Mouse (Mus musculus): ENCODE data around the gene Tyrobp.

Tyrobp gene

DNA sequence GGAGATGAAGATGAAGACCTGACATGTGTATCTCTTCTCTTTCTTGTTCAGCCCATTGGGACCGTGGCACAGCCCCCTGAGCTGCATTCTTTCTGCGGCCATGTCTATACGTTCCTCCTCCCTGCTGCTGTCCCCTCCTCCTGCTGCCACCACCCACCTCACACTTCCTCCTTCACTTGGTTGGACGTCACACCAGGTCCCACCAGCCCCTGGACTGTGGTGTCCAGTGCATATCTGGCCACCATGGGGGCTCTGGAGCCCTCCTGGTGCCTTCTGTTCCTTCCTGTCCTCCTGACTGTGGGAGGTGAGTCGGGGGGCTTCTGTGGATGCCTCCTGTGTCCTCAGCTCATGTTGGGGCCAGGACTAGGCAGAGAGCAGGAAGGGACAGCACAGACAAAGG, at the start of gene Tyrobp:
Gene Tyrobp (plus strand): TSS at position 165 of the 400 bp plus-strand sequence.
- no peak for DNase-seq (ENCODE audit: low read depth, low spot score)

DNA sequence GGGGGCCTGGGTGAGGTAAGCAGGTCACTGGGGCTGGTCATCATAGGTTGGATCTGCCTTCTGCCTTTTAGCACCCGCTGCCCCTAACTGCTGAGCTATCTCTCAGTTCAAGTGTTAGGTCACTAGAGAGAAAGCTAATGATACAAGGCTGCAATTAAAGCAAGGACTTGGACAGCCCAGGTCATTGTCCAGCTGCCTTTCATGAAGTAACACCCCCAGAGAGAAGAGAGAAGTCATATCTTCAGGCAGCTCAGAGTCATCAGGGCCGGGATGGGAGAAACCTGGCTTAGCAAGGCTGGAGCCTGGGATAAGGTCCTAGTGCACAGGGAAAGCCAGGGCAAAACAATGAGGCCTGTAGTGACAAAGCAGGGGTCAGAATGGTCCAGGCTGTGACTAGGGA, 46.1 kb upstream of the Tyrobp start:
- no peak for DNase-seq (ENCODE audit: low read depth, low spot score)

DNA sequence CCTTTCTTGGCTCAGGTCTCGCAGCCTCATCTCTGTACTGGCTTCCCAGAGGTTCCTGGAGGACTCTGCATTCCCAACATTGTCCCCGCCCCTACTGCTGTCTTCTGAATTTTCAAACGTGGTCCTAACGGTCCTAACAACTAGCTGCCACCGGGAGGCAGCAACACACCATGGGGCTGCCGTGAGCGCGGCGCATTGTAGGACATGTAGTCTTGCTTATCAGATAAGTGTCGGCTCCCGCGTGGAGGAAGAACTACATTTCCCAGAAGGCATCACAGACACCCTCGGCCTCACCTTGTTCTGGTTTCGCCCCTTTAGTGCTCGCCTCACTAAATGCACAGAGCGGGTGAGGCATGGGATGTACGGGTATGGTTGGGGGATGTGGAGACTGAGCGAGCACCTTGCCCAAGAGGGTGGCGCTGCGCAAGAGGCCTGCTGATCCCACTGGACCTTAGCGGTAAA, 40.0 kb upstream of the Tyrobp start:
- DNase-seq (ENCODE audit: low read depth, low spot score) = peak; percentile 100

DNA sequence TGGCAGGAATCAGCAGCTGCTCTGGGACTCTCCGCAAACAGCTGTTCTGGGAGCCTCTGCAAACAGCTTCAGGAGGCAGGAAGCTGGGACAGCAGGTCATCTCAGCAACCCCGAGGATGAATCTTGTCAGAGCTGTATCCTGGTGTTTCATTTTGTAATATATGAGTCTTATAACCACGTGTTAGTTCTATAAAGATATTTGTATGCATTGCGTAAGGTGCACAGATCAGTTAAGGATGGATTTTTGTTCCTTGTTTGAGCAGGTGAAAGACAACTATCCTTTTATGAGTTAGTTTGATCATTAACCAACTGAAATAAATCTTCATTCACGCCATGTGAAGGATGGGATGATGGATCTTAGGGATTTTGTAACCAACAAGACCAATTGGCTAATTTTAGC, 33.5 kb upstream of the Tyrobp start:
- DNase-seq (ENCODE audit: low read depth, low spot score) = no peak

DNA sequence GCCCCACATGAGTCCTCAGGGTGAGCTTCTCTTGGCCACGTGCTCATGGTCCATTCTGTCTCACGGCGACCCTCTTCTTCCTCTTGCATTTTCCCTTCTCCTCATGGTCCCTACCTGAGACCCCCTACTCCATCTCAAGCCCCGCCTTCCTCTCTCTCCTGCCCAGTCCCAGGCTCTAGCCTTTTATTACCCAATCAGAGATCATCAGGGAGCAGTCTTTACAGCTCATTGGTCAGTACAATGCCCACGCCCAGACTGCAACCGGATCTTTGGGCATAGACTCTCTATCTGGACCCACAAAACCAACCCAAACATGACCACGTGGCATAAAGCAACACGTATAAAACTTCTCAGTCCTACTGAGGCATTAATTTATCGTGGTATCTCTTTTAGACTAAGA, 29.5 kb upstream of the Tyrobp start:
- DNase-seq (ENCODE audit: low read depth, low spot score) = peak; percentile 62

DNA sequence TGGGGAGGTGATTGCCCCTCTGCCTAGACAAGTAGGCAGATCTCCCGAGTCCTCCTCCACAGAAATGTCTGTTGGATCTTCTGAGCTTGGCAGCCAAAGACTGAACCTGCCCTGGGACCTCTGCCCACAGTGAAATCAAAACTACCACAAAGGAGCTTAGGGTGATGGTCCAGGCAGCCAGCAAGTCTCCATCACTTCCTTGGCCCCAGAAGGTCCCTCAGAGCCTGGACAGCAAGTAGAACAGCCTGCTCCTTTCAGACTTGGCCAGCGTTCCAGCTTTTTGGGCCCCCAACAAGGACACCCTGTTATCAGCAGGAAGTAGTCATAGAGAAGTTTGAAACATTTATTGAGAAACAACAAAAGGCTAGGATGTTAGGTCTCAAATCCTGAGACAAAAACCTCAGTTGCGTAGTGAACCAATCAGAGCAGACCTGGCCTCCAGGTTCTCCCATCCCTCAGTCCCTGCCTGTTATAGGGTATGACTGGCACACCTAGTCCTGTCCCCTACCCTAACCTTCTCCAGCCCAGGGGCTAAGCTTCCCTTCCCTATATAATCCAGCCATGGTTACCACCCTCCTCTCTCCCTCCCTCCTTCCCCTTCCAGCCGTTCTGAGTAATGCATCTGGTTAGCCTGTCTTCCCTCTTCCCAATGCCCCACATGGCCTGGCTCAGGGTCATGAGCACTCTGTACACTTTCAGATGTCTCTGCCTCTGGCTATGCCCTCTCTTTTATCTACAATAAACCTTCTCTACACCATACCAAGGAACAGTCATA, 20.6 kb upstream of the Tyrobp start:
- no peak for DNase-seq (ENCODE audit: low read depth, low spot score)

DNA sequence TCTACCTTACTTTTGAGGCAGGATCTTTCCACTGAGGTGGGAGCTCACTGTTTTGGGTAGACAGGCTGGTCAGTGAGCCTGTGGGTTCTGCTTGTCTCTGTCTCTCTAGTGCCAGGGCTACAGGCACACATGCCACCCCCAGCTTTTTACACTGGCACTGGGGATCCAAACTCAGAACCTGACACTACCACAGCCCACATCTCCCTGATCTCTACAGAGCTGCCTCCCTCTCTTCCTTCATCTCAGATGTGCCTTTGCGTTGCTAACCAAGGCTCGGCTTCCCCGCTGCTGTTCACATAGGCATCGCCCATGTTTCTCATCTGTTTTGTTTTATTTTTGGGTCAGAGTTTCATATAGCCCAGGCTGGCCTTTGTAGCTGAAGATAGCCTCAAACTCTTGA, 19.9 kb upstream of the Tyrobp start:
- DNase-seq (ENCODE audit: low read depth, low spot score) = no peak

DNA sequence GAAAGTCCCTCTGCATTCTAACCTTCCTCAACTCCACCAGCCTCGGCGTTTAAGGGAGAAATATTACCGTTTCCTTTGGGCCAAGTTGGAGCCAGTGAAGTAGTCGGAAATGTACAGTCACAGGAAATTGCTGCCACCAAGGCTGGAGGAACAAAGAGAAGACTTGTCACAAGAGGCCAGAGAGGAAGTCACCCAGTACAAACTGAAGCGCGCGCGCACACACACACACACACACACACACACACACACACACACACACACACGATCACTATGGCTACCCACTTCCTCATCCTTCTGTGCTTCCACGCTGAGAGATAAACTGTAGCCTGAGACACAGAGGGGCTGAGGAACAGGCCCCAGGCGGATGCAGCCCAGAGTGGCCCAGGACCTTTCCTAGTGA, 19.2 kb upstream of the Tyrobp start:
- DNase-seq (ENCODE audit: low read depth, low spot score) = no peak

DNA sequence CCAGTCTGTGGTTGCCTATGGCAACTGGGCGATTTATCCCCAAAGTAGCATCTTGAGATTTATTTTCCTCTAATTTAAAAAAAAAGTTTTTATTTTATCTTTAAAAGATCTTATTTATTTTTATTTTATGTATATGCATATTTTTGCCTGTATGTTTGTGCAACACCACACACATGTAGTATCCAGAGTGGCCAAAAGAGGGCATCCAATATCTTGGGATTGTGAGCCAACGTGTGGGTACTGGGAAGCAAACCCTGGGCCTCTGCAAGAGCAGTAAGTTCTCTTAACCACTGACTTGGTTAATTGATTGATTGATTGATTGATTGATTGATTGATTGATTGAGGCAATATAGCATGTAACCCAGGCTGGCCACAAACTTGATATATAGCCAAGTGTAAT, 18.7 kb upstream of the Tyrobp start:
- peak; percentile 45 for DNase-seq (ENCODE audit: low read depth, low spot score)

DNA sequence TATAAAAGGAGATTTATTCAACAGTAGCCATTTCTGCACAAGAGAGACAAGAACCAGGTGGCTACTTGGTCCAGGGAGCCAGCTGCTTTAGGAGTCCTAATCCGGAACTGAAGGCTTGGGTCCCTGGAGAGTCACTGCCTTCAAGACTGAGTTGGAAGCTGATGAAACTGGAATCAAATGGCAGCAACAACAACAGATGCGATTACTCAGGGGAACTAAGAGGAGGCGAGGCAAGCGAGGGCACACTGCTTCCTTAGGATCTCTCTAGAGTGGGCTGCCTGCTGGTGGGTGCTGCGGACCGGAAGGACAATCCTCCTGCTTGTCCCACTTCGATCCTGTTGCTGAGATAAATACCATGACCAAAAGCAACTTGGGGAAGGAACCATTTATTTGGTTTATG, 13.9 kb upstream of the Tyrobp start:
- no peak for DNase-seq (ENCODE audit: low read depth, low spot score)

DNA sequence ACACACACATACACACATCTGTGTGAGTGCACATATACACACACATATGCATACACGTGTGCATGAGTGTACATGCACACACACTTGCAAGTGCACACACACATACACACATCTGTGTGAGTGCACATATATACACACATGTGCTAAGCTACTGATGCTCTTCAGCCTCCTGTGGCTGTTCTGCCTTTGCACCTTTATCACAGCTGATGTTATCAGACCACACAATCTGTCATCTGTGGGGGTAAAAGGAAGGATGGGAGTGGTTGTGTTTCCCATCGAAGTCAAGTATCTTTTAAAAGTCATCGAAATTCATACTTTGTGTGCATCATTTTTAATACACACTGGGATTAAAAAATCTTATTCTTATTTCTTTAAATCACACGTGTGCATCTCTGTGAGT, 11.2 kb upstream of the Tyrobp start:
- no peak for DNase-seq (ENCODE audit: low read depth, low spot score)

DNA sequence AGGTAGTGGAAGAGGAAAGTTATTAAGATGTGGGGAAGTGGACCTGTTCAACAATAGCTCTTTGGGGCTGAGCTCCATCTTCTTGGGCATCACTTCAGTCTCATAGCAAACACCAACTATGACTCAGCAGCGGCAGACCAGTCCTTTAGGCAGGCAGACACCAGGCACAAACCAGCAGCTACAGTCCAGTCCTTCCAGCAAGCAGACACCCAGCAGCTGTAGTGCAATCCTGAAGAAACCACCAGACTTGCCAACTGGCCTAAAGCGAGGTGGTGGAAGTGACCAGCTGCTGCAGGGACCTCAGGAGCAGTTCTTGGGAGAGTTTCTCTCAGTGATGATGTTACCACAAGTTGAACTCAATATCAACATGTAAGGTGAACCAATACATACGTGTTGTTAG, 4.9 kb upstream of the Tyrobp start:
- DNase-seq (ENCODE audit: low read depth, low spot score) = no peak

DNA sequence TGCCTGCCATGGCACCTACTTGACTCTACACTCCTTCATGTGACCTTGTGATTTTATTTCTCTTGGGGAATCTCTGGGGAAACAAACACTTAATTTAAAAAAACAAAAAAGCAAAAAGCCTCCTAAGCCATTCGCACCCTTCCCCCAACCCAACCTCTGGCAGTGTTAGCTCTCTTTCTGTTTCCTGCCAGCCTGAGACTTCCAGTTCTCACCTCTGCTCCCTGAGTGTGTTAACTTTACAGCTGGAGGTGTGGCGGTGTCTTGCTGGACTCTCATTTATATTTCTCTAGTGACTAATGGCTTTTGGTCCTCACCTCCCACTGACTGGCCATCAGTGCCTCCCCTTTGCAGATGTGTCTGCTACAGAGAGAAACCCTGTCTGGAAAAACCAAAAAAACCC, 3.8 kb upstream of the Tyrobp start:
- no peak for DNase-seq (ENCODE audit: low read depth, low spot score)

DNA sequence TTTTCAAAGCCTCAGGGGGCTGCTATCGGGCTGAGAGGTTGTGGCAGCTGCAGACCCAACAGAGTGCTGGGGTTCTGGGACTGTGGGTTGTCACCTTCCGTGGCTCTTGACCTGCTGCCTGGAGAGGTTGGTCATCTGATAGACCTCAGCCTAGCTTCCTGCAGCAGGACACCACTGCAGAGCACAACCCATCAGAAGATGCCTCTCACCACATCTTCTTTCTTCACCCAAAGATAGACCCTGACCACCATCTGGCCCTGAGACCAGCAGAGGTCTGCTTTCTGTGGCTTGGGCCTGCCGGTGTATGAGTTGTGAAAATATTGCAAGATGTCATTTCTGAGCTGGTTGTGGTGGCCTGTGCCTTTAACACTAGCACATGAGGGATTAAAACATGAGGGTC, 2.5 kb upstream of the Tyrobp start:
- no peak for DNase-seq (ENCODE audit: low read depth, low spot score)

DNA sequence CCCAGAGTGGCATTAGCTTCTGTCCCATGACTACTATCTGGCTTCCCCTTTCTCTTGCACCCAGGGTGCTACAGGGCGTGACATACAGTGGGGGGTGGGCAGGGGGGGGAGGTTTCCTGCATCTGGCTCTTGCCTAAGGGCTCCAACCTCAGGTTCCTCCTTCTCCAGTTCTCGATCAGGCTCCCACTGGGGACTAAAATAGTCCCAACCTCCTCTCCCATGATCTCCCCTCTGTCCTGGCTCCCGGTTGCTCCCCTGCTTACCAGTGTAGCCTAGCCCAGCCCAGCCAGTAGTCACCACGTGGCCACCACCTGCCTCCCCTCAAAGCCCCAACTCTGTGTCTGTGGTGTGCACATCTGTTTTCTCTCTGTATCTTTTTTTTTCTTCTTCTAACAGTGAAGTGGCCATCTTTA, 819 bp upstream of the Tyrobp start:
- no peak for DNase-seq (ENCODE audit: low read depth, low spot score)

DNA sequence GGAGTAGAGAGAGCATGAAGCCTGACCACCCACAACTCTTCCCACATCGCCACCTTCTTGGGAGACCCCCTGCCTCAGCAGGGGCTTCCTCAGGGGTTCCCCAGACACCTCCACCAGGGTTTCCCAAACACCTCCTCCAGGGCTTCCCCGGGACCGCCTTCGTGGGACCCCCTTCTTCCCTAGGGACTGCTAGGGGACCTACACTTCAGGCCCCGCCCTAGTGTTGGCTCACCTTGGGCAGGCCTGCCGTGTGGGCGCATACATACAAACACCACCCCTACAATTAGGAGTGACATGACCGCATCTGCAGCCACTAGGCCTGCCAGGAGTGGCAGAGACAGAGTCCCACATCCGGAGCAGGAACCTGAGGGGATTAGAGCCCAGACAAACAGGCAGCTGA, 4.3 kb downstream of the Tyrobp start:
- no peak for DNase-seq (ENCODE audit: low read depth, low spot score)

DNA sequence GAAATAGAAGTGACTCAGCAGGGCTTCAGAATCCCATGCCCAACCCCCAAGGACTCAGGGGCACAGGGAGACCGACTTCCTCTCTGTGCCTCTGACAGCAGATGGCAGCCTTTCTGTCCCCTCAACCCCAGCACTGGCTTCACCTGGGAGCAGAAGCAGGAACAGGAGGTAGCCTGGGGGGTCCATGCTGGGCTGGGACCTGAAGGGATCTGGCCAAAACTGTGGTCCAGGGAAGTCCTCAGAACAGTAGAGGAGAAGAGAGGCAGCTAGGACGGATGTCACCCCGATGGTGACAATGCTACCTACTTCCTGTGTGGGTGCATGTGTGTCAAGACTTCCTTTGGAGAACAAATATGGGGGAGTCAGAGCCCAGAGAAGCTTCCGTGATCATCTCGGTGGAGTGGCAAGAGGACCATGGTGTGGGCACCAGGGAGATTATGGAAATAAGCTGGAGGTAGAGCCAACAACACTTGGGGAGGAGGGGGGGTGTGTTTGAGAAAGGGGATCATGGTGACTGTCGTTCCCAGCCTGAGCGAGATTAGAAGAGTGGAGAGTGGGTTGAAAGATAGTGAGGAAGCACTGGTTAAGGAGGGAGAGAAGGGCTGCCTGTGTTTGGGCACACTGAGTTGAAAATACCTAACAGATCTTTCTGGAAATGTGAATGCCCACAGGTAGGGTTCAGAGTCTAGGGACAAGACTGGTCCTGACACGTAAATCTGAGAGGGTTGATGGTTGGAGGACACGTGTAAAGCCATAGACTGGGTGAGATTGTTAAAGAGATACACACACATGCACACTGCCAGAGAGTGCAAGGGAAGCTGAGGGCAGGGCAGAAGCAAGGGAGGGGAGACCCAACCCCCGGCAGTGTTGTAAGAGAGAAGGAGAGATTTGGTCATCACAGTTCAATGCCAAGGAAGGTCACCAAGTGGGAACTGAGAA, 6.3 kb downstream of the Tyrobp start, which contains the start of gene Hcst:
Gene Hcst (minus strand): TSS at position 294 of the 939 bp plus-strand sequence.
- DNase-seq (ENCODE audit: low read depth, low spot score) = no peak

DNA sequence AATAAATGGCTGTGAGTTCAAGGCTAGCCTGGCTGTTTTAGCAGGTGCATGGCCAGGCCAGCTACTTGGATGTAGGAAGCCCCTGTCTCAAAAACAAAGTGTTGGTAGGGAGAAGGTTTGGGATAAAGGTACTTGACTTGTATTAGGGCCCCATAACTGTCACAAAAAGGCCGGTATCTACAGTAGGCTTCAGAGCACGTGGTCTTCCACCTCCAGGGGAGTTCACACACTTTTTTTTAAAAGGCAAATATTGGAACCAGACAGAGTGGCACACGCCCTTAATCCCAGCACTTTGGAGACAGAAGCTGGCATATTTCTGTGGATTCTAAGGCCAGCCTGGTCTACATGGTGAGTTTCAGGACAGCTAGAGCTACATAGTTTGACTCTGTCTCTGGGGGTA, 7.1 kb downstream of the Tyrobp start:
- DNase-seq (ENCODE audit: low read depth, low spot score) = no peak

DNA sequence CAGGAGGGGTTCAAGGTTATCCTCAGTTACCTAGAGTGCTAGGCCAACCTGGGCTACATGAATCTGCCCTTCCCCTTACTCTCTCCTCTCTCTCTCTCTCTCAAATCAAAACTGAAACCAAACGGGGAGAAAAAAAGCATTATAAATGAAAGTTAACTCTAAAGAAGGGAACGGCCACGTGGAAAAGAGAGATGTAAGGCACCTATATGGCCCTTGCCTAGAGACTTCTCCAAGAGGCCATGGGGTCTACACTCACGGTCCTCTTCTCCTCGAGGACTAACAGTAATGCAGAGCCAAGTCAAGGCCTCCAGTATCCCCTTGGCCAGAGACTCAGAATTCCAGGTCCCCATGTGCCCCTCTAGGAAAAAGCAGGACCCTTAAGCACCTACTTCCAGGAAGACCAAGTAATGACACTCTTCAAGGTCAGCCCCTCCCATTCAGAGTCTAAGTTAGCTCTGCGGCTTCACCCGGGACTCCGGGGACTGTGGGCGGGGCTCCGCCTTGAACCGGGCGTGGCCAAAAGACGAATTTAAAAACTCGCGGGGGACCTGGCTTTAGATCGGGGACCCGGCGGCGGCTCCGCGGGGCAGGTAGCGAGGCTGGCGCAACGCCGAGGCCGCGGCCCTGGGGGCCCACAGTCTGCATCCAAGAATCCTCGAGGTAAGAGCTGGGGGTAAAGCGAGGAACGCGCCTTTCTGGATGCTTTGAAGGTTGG, 7.8 kb downstream of the Tyrobp start, which contains the start of gene Nfkbid:
Gene Nfkbid (plus strand): TSS at position 558 of the 715 bp plus-strand sequence.
- DNase-seq (ENCODE audit: low read depth, low spot score) = peak; percentile 89

DNA sequence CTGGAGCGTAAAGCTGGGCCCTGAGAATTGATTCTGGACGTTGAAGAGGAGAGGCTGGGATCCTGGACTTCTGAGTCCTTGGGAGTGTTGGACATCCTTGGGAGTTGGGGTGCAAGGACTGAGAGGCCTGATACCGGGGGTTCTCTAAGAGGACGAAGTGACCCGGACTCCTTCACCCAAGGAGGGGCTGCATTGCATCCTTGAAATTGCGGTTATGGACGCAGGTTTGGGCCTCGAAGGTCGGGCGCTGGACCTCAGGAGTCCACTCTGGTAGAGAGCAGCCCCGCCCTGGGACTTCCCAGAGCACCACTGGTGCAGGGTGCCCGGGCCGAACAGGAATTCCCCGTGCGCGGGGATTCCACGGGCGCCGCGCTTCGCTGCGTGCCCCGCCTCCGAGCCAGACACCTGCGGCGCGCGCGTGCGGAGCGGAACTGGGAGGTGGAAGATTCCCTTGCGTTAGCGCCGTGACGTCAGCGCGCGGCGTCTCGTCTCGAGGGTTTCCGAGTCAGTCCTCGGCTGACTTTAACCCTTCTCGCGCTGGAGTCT, 8.4 kb downstream of the Tyrobp start:
- DNase-seq (ENCODE audit: low read depth, low spot score) = peak; percentile 93

DNA sequence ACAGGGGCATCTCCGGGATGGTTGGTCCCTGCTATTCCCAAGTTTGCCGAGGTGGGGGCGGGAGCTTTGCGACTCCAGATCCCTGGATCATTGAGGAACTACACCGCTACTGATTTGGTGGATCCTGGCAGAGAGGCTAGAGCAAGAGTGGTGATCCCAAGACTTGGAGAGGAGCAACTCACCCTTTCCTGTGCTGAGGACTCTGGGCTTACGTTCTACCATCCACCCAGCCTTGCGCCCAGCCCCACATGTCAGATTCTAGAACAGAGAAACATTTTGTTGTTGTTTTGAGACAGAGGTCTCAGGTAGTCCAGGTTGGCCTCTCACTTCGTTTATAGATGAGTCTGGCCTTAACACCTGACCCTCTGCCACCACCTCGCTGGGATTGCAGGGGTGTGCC, 9.0 kb downstream of the Tyrobp start:
- DNase-seq (ENCODE audit: low read depth, low spot score) = no peak

All from R1 (cell line).